In genomic region chr9:90164670-90165453, GRCm38 (mm10) we compare ENCODE assay signal across 9 mouse cellular contexts. TPM values are rescaled to one million over a fixed set of nuclear protein-coding genes. Genes with fewer than 3 reads are reported as not detected.
A peak's percentile ranks its signal among the peaks of the same experiment; 100 is the strongest.
DNase-seq lines count a peak whose midpoint lies in the region; ATAC-seq and TF ChIP-seq lines count a peak whose summit lies in the region.
"Had no signal": no experiment of that assay in that cellular context is flagged by ENCODE, and none has a peak within 500 bp of the region (broad histone marks: within the 10 kb centered on the region; RNA-seq: fewer than 3 reads in every experiment).

No protein-coding gene starts in this region.

- WGBS in heart, embryonic 12.5 days, result 67% methylated on average over 4 of the region's 4 CpGs
- WGBS in heart, postnatal 0 days, result 65% methylated on average over 4 of the region's 4 CpGs
- WGBS in midbrain, embryonic 11.5 days, result 71% methylated on average over 4 of the region's 4 CpGs

- intact Hi-C loops in heart, postnatal 25 days (cut with DNase I), result loop anchor here (2.0 kb wide), 1 partner anchor 18 kb away; no protein-coding TSS in a partner anchor

- H3K27me3 ChIP-seq in heart, embryonic 12.5 days (replicated peaks), result peaks cover 5% of the 10 kb centered on the region; the same call in 1 of the 2 replicates
- no peaks in the 10 kb centered on the region for H3K27me3 ChIP-seq in heart, postnatal 0 days (ENCODE audit: control insufficient read depth, insufficient read depth, low read length)
- H3K27me3 ChIP-seq in midbrain, embryonic 11.5 days (ENCODE audit: control insufficient read depth, insufficient read depth, low read length), result no peaks in the 10 kb centered on the region

- no peak for DNase-seq in heart, postnatal 25 days (ENCODE audit: low spot score)
- peak; percentile 13 for DNase-seq in R1 (ENCODE audit: low read depth, low spot score)
- peak; percentile 73 for DNase-seq in heart, postnatal 0 days (ENCODE audit: low spot score)
- peak; percentile 80 for DNase-seq in midbrain, embryonic 11.5 days (ENCODE audit: low spot score, missing footprints)
- DNase-seq in spleen, postnatal 10 days (ENCODE audit: low spot score in 2 of 2), result no peak
- DNase-seq in right cerebral cortex, postnatal 36 days (ENCODE audit: low spot score in 2 of 2), result no peak
- DNase-seq: liver, embryonic 13.5 days had no signal

- peaks cover 16% of the 10 kb centered on the region; the same call in 1 of the 2 replicates for H3K4me1 ChIP-seq in heart, embryonic 12.5 days (replicated peaks)
- H3K4me1 ChIP-seq in heart, postnatal 0 days (ENCODE audit: control insufficient read depth, insufficient read depth), result peaks cover 30% of the 10 kb centered on the region
- H3K4me1 ChIP-seq in midbrain, embryonic 11.5 days (ENCODE audit: control insufficient read depth, insufficient read depth, low read length), result peaks cover 12% of the 10 kb centered on the region

- no peak overlapping the region for H3K9ac ChIP-seq in heart, embryonic 12.5 days
- H3K9ac ChIP-seq in heart, postnatal 0 days (replicated peaks; ENCODE audit: low read depth, low read length), result no peak overlapping the region
- no peak overlapping the region; the same call in 1 of the 2 replicates for H3K9ac ChIP-seq in midbrain, embryonic 11.5 days (ENCODE audit: low read length)
- H3K9ac ChIP-seq: liver, embryonic 13.5 days had no signal

- no peaks in the 10 kb centered on the region for H3K36me3 ChIP-seq in heart, embryonic 12.5 days
- H3K36me3 ChIP-seq in heart, postnatal 0 days (replicated peaks; ENCODE audit: control insufficient read depth, insufficient read depth, low read length), result no peaks in the 10 kb centered on the region
- H3K36me3 ChIP-seq in midbrain, embryonic 11.5 days (ENCODE audit: control insufficient read depth, insufficient read depth, low read length), result no peaks in the 10 kb centered on the region
- H3K36me3 ChIP-seq: liver, embryonic 13.5 days had no signal

- H3K9me3 ChIP-seq in heart, embryonic 12.5 days (replicated peaks), result peaks cover under 1% of the 10 kb centered on the region
- H3K9me3 ChIP-seq in heart, postnatal 0 days (replicated peaks; ENCODE audit: control insufficient read depth, low read length), result no peaks in the 10 kb centered on the region; the same call in 1 of the 2 replicates
- H3K9me3 ChIP-seq in midbrain, embryonic 11.5 days (ENCODE audit: control insufficient read depth, low read length), result no peaks in the 10 kb centered on the region
- H3K9me3 ChIP-seq: liver, embryonic 13.5 days had no signal

- no peak overlapping the region for H3K4me3 ChIP-seq in heart, embryonic 12.5 days
- peak overlapping the region; percentile 78; the same call in 1 of the 2 replicates for H3K4me3 ChIP-seq in heart, postnatal 0 days (ENCODE audit: low read depth, low read length)
- peak overlapping the region; percentile 56; the same call in 1 of the 2 replicates for H3K4me3 ChIP-seq in midbrain, embryonic 11.5 days (ENCODE audit: low read depth, low read length)

- ATAC-seq in heart, embryonic 12.5 days (ENCODE audit: insufficient number of reproducible peaks, low FRiP score), result no peak
- ATAC-seq in heart, postnatal 0 days (ENCODE audit: insufficient read depth, low read depth), result peak; percentile 48
- ATAC-seq in midbrain, embryonic 11.5 days (ENCODE audit: low FRiP score), result no peak
- ATAC-seq in erythroid progenitor cell, adult 5-6 weeks (replicated peaks; ENCODE audit: low FRiP score, poor library complexity, severe bottlenecking), result no peak

- peak overlapping the region; percentile 95; the same call in 1 of the 2 replicates for H3K4me2 ChIP-seq in heart, embryonic 12.5 days
- peak overlapping the region; percentile 88 for H3K4me2 ChIP-seq in heart, postnatal 0 days (ENCODE audit: low read depth, low read length)
- H3K4me2 ChIP-seq in midbrain, embryonic 11.5 days, result peak overlapping the region; percentile 70

- no peak overlapping the region for H3K27ac ChIP-seq in heart, embryonic 12.5 days (ENCODE audit: poor library complexity, severe bottlenecking)
- peak overlapping the region; percentile 73 for H3K27ac ChIP-seq in heart, postnatal 0 days (ENCODE audit: low read depth)
- H3K27ac ChIP-seq in midbrain, embryonic 11.5 days (ENCODE audit: low read depth, low read length), result no peak overlapping the region
- H3K27ac ChIP-seq: liver, embryonic 13.5 days had no signal

- TF ChIP-seq EP300 in heart, postnatal 0 days (IDR thresholded peaks at IDR 0.05; ENCODE audit: low read depth), result no peak

- peak; percentile 20 for TF ChIP-seq CTCF in heart, postnatal 0 days (IDR thresholded peaks at IDR 0.05; ENCODE audit: low read depth)

RNA-seq across cellular contexts. Expression of gene Adamts7, which starts 2.0 kb away (rescaled TPM):
- polyA plus RNA-seq in heart, embryonic 12.5 days (2016; fragmentation: Nextera tagmentation; extraction: Ambion mirVana), result 7.9 and 8.0 TPM in 2 replicates
- total RNA-seq in heart, postnatal 25 days (2021), result 10 to 100 TPM; 17.9 to 20.9 TPM
- 12.8 and 34.4 TPM in 2 replicates for total RNA-seq in heart, postnatal 0 days (2014; rRNA removed; ENCODE audit: low replicate concordance)
- 7.6 and 8.3 TPM in 2 replicates for polyA plus RNA-seq in heart, postnatal 0 days (2015; fragmentation: Nextera tagmentation; extraction: Ambion mirVana)
- 11.4 and 11.5 TPM in 2 replicates for polyA plus RNA-seq in midbrain, embryonic 11.5 days (2014; fragmentation: Nextera tagmentation; extraction: Ambion mirVana)
- not detected in 2 replicates for total RNA-seq in erythroid progenitor cell, adult 5-6 weeks (2015; ENCODE audit: low replicate concordance)
- total RNA-seq in erythroid progenitor cell, adult 5-6 weeks (2017; ENCODE audit: low replicate concordance), result not detected in 2 replicates

RNA-seq across cellular contexts. Expression of gene Morf4l1, which starts 50.3 kb away (rescaled TPM):
- 385 and 388 TPM in 2 replicates for polyA plus RNA-seq in heart, embryonic 12.5 days (2016; fragmentation: Nextera tagmentation; extraction: Ambion mirVana)
- 100 to 1,000 TPM; 238 to 261 TPM for total RNA-seq in heart, postnatal 25 days (2021)
- total RNA-seq in heart, postnatal 0 days (2014; rRNA removed; ENCODE audit: low replicate concordance), result 92.5 and 111 TPM in 2 replicates
- 293 and 300 TPM in 2 replicates for polyA plus RNA-seq in heart, postnatal 0 days (2015; fragmentation: Nextera tagmentation; extraction: Ambion mirVana)
- polyA plus RNA-seq in midbrain, embryonic 11.5 days (2014; fragmentation: Nextera tagmentation; extraction: Ambion mirVana), result 573 and 605 TPM in 2 replicates
- total RNA-seq in erythroid progenitor cell, adult 5-6 weeks (2015; ENCODE audit: low replicate concordance), result 188 and 231 TPM in 2 replicates
- 144 and 175 TPM in 2 replicates for total RNA-seq in erythroid progenitor cell, adult 5-6 weeks (2017; ENCODE audit: low replicate concordance)

Comparison
In these comparisons a context has a peak if more than half of its experiments do, and no peak if none do; other contexts are left out.
1. DNase-seq: peak in R1 (single experiment), heart, postnatal 0 days (single experiment) and midbrain, embryonic 11.5 days (single experiment); none in heart, postnatal 25 days (single experiment), spleen, postnatal 10 days (0 of 2) and right cerebral cortex, postnatal 36 days (0 of 2).
2. RNA of gene Adamts7, which starts 2.0 kb away (total RNA-seq): 12.8 to 34.4 TPM in heart, postnatal 0 days and 17.9 to 20.9 TPM in heart, postnatal 25 days; not detected in erythroid progenitor cell, adult 5-6 weeks; every median in the first group is over 10 times any median in the second.
3. Peak in every context shown above with its lines, with median percentiles within 50 percentile points of each other: H3K4me2 ChIP-seq.